Mouse (Mus musculus) ZHBTc4 (cell line): ENCODE results near the gene Cfap77.
A peak's percentile ranks its signal among the peaks of the same experiment; 100 is the strongest.
"Not testable (repeated sequence)": the region's sequence is repeated elsewhere in the genome, so short reads cannot be mapped to it uniquely, and the experiment has no call there.

ENCODE experiments used
- DNase-seq: peaks from one replicate; pipeline ENCODE4 v3.0.0-alpha.2; 2011; ENCODE audit warnings: low read depth, low spot score

Cfap77 gene

GRCm38 (mm10) chr2:29054991-29055390 is at the start of gene Cfap77:
TSS of gene Cfap77 (minus strand) at chr2:29055066.
- DNase-seq = peak; percentile 91

DNA sequence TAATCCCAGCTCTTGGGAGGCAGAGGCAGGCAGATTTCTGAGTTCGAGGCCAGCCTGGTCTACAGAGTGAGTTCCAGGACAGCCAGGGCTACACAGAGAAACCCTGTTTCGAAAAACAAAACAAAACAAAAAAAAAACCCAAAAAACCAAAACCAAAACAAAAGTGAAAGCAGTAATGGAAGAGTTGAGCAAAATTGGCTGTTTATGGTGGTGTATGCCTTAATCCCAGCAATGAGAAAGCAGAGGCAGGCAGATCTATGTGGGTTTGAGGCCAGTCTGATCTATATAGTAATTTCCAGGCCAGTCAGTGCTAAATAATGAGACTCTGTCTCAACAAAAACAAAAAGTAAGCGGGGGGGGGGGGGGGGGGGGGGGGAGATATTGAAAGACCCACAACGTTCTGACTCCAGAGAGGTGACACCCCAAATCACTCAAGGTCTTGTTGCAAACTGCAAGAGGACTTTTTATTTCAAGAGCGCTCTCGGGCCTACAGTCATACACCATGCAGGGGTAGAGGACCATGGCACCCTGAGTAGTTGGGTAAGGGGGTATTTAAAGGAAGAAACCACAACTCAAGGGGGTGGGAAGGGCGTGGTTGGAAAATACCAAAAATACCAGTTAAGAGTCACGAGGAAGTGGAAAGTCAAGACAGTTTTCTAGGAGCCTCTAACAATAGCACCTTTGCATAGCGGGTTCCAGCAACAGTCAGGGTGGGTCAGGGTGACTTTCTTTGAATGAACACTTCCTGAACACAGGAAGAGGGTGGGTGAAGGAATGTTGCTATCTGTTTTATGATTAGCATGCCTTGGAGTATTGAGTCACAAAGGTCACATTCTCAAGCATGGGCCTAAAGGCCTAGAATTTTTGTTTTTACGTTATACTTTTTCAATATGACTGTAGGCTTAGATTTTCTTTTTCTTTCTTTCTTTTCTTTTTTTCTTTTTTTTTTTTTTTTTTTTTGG is 47.8 kb upstream of the Cfap77 start:
- DNase-seq = peak; percentile 71

- DNase-seq = peak; percentile 83
These were observed 46.1 kb upstream of the Cfap77 start for GRCm38 (mm10) chr2:29100822-29101534.

DNA sequence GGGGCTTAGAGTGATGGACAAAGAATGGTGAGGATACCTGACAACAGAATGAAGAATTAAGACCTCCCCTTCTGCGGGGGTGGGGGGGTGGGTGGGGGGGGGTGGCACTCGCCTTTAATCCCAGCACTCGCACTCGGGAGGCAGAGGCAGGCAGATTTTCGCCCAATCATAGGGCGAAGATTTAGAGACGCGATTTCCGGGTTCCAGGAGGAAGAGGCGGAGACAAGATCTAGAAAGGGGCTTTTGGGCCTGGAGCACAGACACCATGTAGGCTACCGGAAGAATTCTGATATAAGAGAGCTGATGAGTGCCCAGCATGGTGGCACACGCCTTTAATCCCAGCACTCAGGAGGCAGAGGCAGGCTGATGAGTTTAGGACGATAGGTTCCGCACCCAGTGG is 44.8 kb upstream of the Cfap77 start:
- DNase-seq = peak; percentile 90

GRCm38 (mm10) chr2:29098786-29099185 is 43.9 kb upstream of the Cfap77 start:
- peak; percentile 84 for DNase-seq

DNA sequence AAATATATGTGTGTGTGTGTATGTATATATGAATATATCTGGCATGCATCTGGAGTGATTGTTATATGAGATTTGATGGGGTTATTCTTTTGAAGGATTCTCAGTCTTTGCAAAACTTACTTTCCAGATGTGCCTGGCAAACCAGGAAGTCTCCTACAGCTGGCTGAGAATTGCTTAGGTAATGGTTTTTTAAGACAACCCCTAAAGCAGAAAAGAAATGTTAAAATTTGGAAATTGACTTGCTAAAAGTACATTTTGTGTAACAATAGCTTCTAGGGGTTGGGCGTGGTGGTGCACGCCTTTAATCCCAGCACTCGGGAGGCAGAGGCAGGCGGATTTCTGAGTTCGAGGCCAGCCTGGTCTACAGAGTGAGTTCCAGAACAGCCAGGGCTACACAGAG is 43.1 kb upstream of the Cfap77 start:
- DNase-seq = peak; percentile 81

GRCm38 (mm10) chr2:29097465-29097864 is 42.6 kb upstream of the Cfap77 start:
- peak; percentile 91 for DNase-seq

DNA sequence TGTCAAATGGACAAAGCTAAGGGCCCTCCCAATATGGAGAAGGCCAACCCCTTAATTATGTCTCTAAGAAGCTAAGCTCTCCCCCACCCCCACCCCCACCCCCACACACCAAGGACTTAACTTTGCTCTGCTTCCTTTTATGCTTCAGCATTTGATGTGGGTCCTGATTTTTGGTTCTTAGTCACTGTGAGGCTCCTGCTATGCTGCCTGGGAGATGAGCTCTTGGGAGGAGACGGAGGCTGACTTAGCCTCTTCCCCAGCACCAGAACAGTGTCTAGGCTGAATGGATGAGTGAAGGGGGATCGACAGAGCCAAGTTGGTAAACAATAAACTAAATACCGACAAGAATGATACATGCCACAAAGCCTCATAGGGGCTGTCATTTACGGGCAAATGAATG is 41.9 kb upstream of the Cfap77 start:
- DNase-seq = no peak

DNA sequence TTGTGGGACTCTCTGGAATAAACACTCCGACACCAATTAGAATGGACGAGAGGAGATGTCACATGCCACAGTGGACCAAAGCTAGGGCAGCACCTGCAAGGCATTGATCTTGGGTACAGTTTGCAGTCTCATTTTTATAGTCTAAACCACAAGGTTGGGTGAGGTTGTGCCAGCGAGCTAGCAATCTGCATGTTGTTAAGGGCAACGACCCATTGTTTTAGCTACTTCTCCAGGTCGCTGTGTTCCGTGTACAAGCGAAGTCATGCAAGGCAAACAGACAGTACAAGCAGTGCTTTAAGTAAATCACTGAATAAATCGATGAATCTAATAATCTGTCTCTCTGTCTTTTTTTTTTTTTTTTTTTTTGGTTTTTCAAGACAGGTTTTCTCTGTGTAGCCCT is 40.8 kb upstream of the Cfap77 start:
- no peak for DNase-seq

DNA sequence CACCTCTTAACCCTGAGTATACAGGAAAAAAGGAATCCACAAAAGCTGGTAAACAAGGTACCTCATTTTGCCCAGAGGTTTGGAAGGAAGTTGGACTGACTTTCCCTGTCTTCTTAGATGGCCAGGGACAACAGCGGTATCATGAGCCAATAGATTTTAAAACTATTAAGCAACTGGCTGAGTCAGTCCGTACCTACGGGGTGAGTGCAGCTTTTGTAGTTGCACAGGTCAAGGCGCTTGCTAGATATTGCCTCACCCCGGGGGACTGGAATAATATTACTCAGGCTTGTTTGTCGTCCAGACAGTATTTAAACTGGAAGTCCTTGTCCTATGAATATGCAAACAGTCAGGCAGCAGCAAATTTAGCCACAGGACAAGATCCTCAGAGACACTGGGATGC is 34.4 kb upstream of the Cfap77 start:
- DNase-seq = not testable (repeated sequence)

- DNase-seq = no peak
These were observed 31.2 kb upstream of the Cfap77 start for GRCm38 (mm10) chr2:29086026-29086425.

- no peak for DNase-seq
These were observed 27.1 kb upstream of the Cfap77 start for GRCm38 (mm10) chr2:29081965-29082364.

GRCm38 (mm10) chr2:29076226-29076625 is 21.4 kb upstream of the Cfap77 start:
- DNase-seq = peak; percentile 26

- peak; percentile 81 for DNase-seq
These were observed 20.6 kb upstream of the Cfap77 start for GRCm38 (mm10) chr2:29075331-29076070.

- peak; percentile 29 for DNase-seq
These were observed 19.8 kb upstream of the Cfap77 start for GRCm38 (mm10) chr2:29074676-29075075.

GRCm38 (mm10) chr2:29066410-29066809 is 11.5 kb upstream of the Cfap77 start:
- peak; percentile 91 for DNase-seq

DNA sequence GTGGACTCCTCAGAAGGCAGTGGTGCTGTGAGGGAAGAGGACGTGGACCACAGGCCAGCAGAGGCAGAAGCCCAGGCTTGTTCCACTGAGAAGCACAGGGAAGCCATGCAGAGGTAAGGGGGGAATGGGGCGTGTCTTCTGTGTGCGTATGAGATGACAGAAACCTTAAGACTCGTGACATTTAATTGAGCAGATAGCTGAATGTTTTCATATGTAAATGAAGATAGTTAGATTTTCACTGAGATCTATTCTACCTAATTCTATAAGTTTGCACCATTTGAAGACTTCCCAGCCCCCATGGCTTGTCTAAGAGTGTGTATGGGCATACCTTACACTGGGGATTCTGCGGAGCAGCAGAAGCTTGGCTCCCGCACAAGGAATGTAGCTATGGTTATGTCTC is 10.9 kb upstream of the Cfap77 start:
- peak; percentile 55 for DNase-seq

DNA sequence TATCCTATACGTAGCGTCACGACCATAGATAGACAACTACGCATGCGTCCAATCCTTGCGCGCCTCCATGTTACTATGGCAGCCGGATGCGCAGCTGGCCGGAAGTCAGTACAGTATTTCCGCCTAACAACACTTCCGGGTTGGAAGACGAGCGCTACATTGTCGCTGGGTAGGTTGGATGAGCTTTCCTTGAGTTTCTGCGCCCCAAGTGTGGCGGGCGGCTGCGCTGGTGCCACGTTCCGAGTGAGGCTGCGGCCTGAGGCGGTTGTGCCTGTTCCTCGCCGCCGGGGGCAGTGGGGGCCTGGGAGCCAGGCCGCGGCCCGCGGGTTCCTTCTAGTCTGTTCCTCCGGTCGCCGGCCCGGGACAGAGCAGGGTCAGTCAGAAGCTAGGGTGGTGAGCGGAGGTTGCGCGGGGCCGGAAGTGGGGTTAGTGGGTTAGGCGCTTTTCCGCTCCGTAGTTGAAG is 5.3 kb upstream of the Cfap77 start, which contains the start of gene Ttf1:
Ttf1 (plus strand) TSS at position 128 of the 463 bp plus-strand sequence.
- peak; percentile 98 for DNase-seq

GRCm38 (mm10) chr2:29054545-29054935 is 326 bp downstream of the Cfap77 start:
- no peak for DNase-seq

DNA sequence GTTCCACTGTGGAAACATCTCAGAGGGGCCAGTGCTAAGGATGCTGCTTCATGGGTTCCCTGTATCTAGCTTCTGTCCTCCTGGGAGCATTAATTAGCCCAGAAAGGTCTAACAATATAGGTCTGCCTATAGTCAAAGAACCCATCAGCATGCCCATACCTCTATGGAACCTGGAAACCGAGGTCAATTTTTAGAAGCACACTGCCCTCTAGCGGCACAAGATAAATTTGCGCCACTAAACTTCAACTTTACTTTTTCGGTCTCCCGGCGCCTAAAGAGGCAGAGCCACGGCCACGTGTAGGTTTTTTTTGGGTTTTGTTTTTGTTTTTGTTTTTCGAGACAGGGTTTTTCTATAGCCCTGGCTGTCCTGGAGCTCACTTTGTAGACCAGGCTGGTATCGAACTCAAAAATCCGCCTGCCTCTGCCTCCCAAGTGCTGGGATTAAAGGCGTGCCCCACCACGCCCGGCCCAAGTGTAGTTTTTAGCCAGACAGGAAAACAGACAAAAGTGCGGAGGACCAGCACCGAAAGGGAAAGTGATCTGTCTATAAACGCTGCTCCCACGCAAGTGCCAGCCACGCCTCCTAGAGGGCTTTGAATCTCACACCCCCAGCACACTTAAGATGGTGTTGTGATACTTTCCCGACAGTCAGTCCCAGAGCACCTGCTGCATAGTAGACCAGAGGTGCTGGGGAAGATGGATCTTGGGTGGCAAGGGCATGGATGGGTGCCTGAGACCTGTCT is 893 bp downstream of the Cfap77 start:
- DNase-seq = peak; percentile 79

- DNase-seq = peak; percentile 75
These were observed 1.9 kb downstream of the Cfap77 start for GRCm38 (mm10) chr2:29052943-29053454.
